24 mouse cellular contexts compared by ENCODE assay signal in the genomic region with DNA sequence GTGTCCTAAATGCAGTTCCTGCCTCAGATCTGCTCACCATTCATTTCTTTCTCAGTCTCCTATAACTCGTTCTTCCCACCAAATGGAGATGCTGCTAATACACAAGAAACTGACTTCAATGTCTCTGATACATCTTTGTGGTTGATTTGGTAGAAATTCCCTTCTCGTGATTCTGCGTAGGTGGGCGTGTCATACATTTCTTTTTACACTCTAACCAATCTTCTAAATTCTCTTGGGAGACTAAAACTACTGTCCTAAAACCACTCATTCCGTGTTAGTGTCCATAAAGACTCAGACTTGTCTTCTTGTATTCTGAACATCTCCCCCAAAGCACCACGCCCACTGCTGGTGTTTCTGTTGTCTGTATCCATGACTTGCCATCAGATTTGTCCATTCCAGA. TPM values are rescaled to one million over a fixed set of nuclear protein-coding genes. Genes with fewer than 3 reads are reported as not detected.
DNase-seq lines count a peak whose midpoint lies in the region; ATAC-seq and TF ChIP-seq lines count a peak whose summit lies in the region.
"Had no signal": no experiment of that assay in that cellular context is flagged by ENCODE, and none has a peak within 500 bp of the region (broad histone marks: within the 10 kb centered on the region; RNA-seq: fewer than 3 reads in every experiment).

No protein-coding gene starts in this region.

- no peak for TF ChIP-seq POLR2A in CH12.LX (IDR thresholded peaks at IDR 0.05; ENCODE audit: low read depth, low read length)
- no peak for TF ChIP-seq POLR2A in thymus, adult 2 months (IDR thresholded peaks at IDR 0.05; ENCODE audit: control insufficient read depth, extremely low read depth, insufficient read depth, low read length, poor library complexity)

- H3K36me3 ChIP-seq in liver, embryonic 12.5 days, result peaks cover 28% of the 10 kb centered on the region
- no peaks in the 10 kb centered on the region for H3K36me3 ChIP-seq in liver, embryonic 11.5 days (ENCODE audit: control insufficient read depth, insufficient read depth, low read length)
- peaks cover 0 to 6% of the 10 kb centered on the region in 2 experiments for H3K36me3 ChIP-seq in CH12.LX (replicated peaks in 1 of 2; ENCODE audit: control insufficient read depth in 1 of 2, insufficient read depth in 1 of 2, low read length in 1 of 2)
- no peaks in the 10 kb centered on the region for H3K36me3 ChIP-seq in liver, postnatal 0 days (replicated peaks; ENCODE audit: insufficient read depth, low read length)
- no peaks in the 10 kb centered on the region for H3K36me3 ChIP-seq in hindbrain, embryonic 16.5 days (ENCODE audit: control insufficient read depth, insufficient read depth, low read length)
- no peaks in the 10 kb centered on the region for H3K36me3 ChIP-seq in thymus, adult 2 months (ENCODE audit: control insufficient read depth, insufficient read depth, low read length)
- H3K36me3 ChIP-seq: intestine, embryonic 15.5 days had no signal

- no peaks in the 10 kb centered on the region for H3K27me3 ChIP-seq in liver, embryonic 12.5 days (replicated peaks)
- no peaks in the 10 kb centered on the region for H3K27me3 ChIP-seq in liver, embryonic 11.5 days (replicated peaks; ENCODE audit: control insufficient read depth, insufficient read depth, low read length)
- no peaks in the 10 kb centered on the region for H3K27me3 ChIP-seq in CH12.LX (replicated peaks)
- no peaks in the 10 kb centered on the region for H3K27me3 ChIP-seq in liver, postnatal 0 days (ENCODE audit: insufficient read depth, low read length)
- H3K27me3 ChIP-seq in hindbrain, embryonic 16.5 days (replicated peaks; ENCODE audit: control insufficient read depth, insufficient read depth, low read length), result no peaks in the 10 kb centered on the region
- H3K27me3 ChIP-seq in thymus, adult 2 months (ENCODE audit: control insufficient read depth, insufficient read depth, low read length), result no peaks in the 10 kb centered on the region
- H3K27me3 ChIP-seq: forebrain, embryonic 13.5 days; intestine, embryonic 15.5 days; liver, embryonic 15.5 days had no signal

- no peak for TF ChIP-seq RAD21 in CH12.LX (IDR thresholded peaks at IDR 0.05; ENCODE audit: low read depth, low read length)

- in situ Hi-C loops in CH12.LX (cut with MboI; ENCODE audit: low pct_ligation_motif_present, low pct_unique_long_range_greater_than_20kb, low sequenced_read_pairs), result no loop called here

- no peak overlapping the region for H3K9ac ChIP-seq in liver, embryonic 12.5 days
- H3K9ac ChIP-seq in liver, embryonic 11.5 days (ENCODE audit: low read depth, low read length), result no peak overlapping the region
- peak overlapping the region; percentile 75 for H3K9ac ChIP-seq in CH12.LX (ENCODE audit: insufficient read depth, low read depth)
- no peak overlapping the region for H3K9ac ChIP-seq in liver, postnatal 0 days (replicated peaks)
- H3K9ac ChIP-seq in hindbrain, embryonic 16.5 days (ENCODE audit: low read depth, low read length), result no peak overlapping the region
- H3K9ac ChIP-seq: forebrain, embryonic 13.5 days; hindbrain, embryonic 14.5 days; intestine, embryonic 15.5 days; liver, embryonic 15.5 days had no signal

- no peak for TF ChIP-seq EP300 in CH12.LX (IDR thresholded peaks at IDR 0.05; ENCODE audit: low read length)
- TF ChIP-seq EP300 in liver, postnatal 0 days (IDR thresholded peaks at IDR 0.05; ENCODE audit: low read depth), result no peak

- no peak for TF ChIP-seq CTCF in CH12.LX (conservative IDR thresholded peaks at IDR 0.05 in 1 of 2, IDR thresholded peaks at IDR 0.05 in 1 of 2; ENCODE audit: low read depth in 2 of 2, low read length in 2 of 2)
- no peak for TF ChIP-seq CTCF in liver, postnatal 0 days (IDR thresholded peaks at IDR 0.05; ENCODE audit: low read depth)
- no peak for TF ChIP-seq CTCF in thymus, adult 2 months (IDR thresholded peaks at IDR 0.05; ENCODE audit: borderline replicate concordance, control insufficient read depth, extremely low read depth, insufficient read depth, low read length, poor library complexity)

- no peaks in the 10 kb centered on the region for H3K9me3 ChIP-seq in liver, embryonic 12.5 days (replicated peaks)
- H3K9me3 ChIP-seq in liver, embryonic 11.5 days (ENCODE audit: control insufficient read depth, low read length), result no peaks in the 10 kb centered on the region
- no peaks in the 10 kb centered on the region for H3K9me3 ChIP-seq in CH12.LX (replicated peaks; ENCODE audit: low read length)
- no peaks in the 10 kb centered on the region for H3K9me3 ChIP-seq in liver, postnatal 0 days (ENCODE audit: low read length)
- no peaks in the 10 kb centered on the region for H3K9me3 ChIP-seq in hindbrain, embryonic 16.5 days (ENCODE audit: control insufficient read depth, low read length)
- H3K9me3 ChIP-seq: forebrain, embryonic 13.5 days; intestine, embryonic 15.5 days; liver, embryonic 15.5 days had no signal

- dilution Hi-C loops in CH12.LX (cut with MboI; ENCODE audit: extremely low pct_ligation_motif_present, extremely low pct_unique_long_range_greater_than_20kb, low sequenced_read_pairs), result no loop called here

- 74% methylated on average over 6 of the region's 6 CpGs for WGBS in liver, embryonic 12.5 days (ENCODE audit: insufficient replicate concordance)
- WGBS in liver, embryonic 11.5 days, result 87% methylated on average over 6 of the region's 6 CpGs
- WGBS in liver, postnatal 0 days (ENCODE audit: insufficient replicate concordance), result 77% methylated on average over 6 of the region's 6 CpGs
- 92% methylated on average over 6 of the region's 6 CpGs for WGBS in hindbrain, embryonic 16.5 days
- 83% methylated on average over 6 of the region's 6 CpGs for WGBS in thymus, adult 2 months

- peaks cover 57% of the 10 kb centered on the region for H3K4me1 ChIP-seq in liver, embryonic 12.5 days
- peaks cover 4% of the 10 kb centered on the region for H3K4me1 ChIP-seq in liver, embryonic 11.5 days (replicated peaks; ENCODE audit: control insufficient read depth, insufficient read depth, low read length)
- peaks cover 16 to 64% of the 10 kb centered on the region in 2 experiments for H3K4me1 ChIP-seq in CH12.LX (ENCODE audit: control insufficient read depth in 1 of 2, insufficient read depth in 2 of 2)
- H3K4me1 ChIP-seq in liver, postnatal 0 days (ENCODE audit: insufficient read depth), result peaks cover 10% of the 10 kb centered on the region
- no peaks in the 10 kb centered on the region for H3K4me1 ChIP-seq in hindbrain, embryonic 16.5 days (ENCODE audit: control insufficient read depth, insufficient read depth, low read depth, low read length)
- no peaks in the 10 kb centered on the region for H3K4me1 ChIP-seq in thymus, adult 2 months (replicated peaks; ENCODE audit: control insufficient read depth, insufficient read depth, low read length)
- H3K4me1 ChIP-seq: intestine, embryonic 15.5 days had no signal

- H3K4me3 ChIP-seq in liver, embryonic 12.5 days, result no peak overlapping the region
- no peak overlapping the region for H3K4me3 ChIP-seq in liver, embryonic 11.5 days (ENCODE audit: low read depth, low read length)
- peak overlapping the region in 2 of 3 experiments; percentile 13 to 45 for H3K4me3 ChIP-seq in CH12.LX (replicated peaks in 1 of 3; ENCODE audit: low read depth in 2 of 3, low read length in 2 of 3, poor library complexity in 1 of 3)
- H3K4me3 ChIP-seq in liver, postnatal 0 days (ENCODE audit: low read depth, low read length), result no peak overlapping the region
- H3K4me3 ChIP-seq in hindbrain, embryonic 16.5 days (ENCODE audit: low read length), result no peak overlapping the region
- H3K4me3 ChIP-seq in thymus, adult 2 months (ENCODE audit: control insufficient read depth, insufficient read depth, low read length), result no peak overlapping the region
- H3K4me3 ChIP-seq: forebrain, embryonic 13.5 days; intestine, embryonic 15.5 days; liver, embryonic 15.5 days had no signal

- H3K4me2 ChIP-seq in liver, embryonic 12.5 days, result no peak overlapping the region
- no peak overlapping the region for H3K4me2 ChIP-seq in liver, embryonic 11.5 days
- peak overlapping the region; percentile 98 for H3K4me2 ChIP-seq in CH12.LX (ENCODE audit: insufficient read depth, low read depth, poor library complexity, severe bottlenecking)
- no peak overlapping the region for H3K4me2 ChIP-seq in liver, postnatal 0 days (ENCODE audit: low read depth, low read length)
- H3K4me2 ChIP-seq in hindbrain, embryonic 16.5 days (ENCODE audit: low read length), result no peak overlapping the region
- H3K4me2 ChIP-seq: forebrain, embryonic 13.5 days; heart, embryonic 11.5 days; hindbrain, embryonic 14.5 days; intestine, embryonic 15.5 days; liver, embryonic 15.5 days had no signal

- H3K27ac ChIP-seq in liver, embryonic 12.5 days, result peak overlapping the region; percentile 28; the same call in 1 of the 2 replicates
- H3K27ac ChIP-seq in liver, embryonic 11.5 days (ENCODE audit: low read depth, low read length), result no peak overlapping the region
- peak overlapping the region; percentile 93 for H3K27ac ChIP-seq in CH12.LX (ENCODE audit: insufficient read depth, low read depth)
- H3K27ac ChIP-seq in liver, postnatal 0 days (ENCODE audit: low read depth), result peak overlapping the region; percentile 23; the same call in 1 of the 2 replicates
- no peak overlapping the region for H3K27ac ChIP-seq in hindbrain, embryonic 16.5 days (ENCODE audit: low read depth, low read length)
- H3K27ac ChIP-seq in thymus, adult 2 months (ENCODE audit: control insufficient read depth, insufficient read depth, low read length), result no peak overlapping the region
- H3K27ac ChIP-seq: forebrain, embryonic 13.5 days; hindbrain, embryonic 14.5 days; intestine, embryonic 15.5 days; kidney, postnatal 0 days; liver, embryonic 15.5 days had no signal

- no peak for ATAC-seq in liver, embryonic 12.5 days
- no peak for ATAC-seq in liver, embryonic 11.5 days (replicated peaks; ENCODE audit: low FRiP score)
- ATAC-seq in liver, postnatal 0 days, result no peak
- no peak for ATAC-seq in hindbrain, embryonic 16.5 days
- ATAC-seq: forebrain, embryonic 13.5 days; intestine, embryonic 15.5 days had no signal

- peaks cover 3% of the 10 kb centered on the region for H3K79me2 ChIP-seq in CH12.LX (replicated peaks; ENCODE audit: control insufficient read depth, extremely low read depth, insufficient read depth, poor library complexity, severe bottlenecking)

- no peak for DNase-seq in liver, embryonic 11.5 days (ENCODE audit: low spot score)
- peak; percentile 66 for DNase-seq in CH12.LX (ENCODE audit: extremely low read depth)
- no peak for DNase-seq in liver, postnatal 0 days
- DNase-seq in gastrocnemius, adult 8-10 months (ENCODE audit: low spot score in 2 of 2), result no peak
- DNase-seq in thymus, adult 2 months, result no peak
- DNase-seq: adrenal gland, adult 8-10 months; cerebellum, adult 8-10 months; cerebellum, postnatal 36 days; gastrocnemius, postnatal 36 days; heart, adult 18-20 months; kidney, adult 2 months; kidney, postnatal 4 days; lung, postnatal 4 days; midbrain, embryonic 14.5 days; right cerebral cortex, postnatal 25 days; thymus, postnatal 14 days had no signal

RNA-seq across cellular contexts. Expression of a gene that starts 5.9 kb away (rescaled TPM):
- 2.5 and 3.2 TPM in 2 replicates for polyA plus RNA-seq in liver, embryonic 12.5 days (2016; fragmentation: Nextera tagmentation; extraction: Ambion mirVana)
- polyA plus RNA-seq in liver, embryonic 11.5 days (2014; fragmentation: Nextera tagmentation; extraction: Ambion mirVana), result 3.0 and 3.1 TPM in 2 replicates
- total RNA-seq in CH12.LX (2012; rRNA removed) (5.8 and 7.0 TPM in 2 replicates), CH12.LX (2014; rRNA removed) (6.5 and 9.0 TPM in 2 replicates)
- 10.3 and 11.1 TPM in 2 replicates for polyA plus RNA-seq in CH12.LX (2012; ENCODE audit: insufficient read length, low read depth)
- 0.75 TPM in 2 replicates for polyA plus RNA-seq in liver, postnatal 0 days (2015; fragmentation: Nextera tagmentation; extraction: Ambion mirVana)
- under 1 TPM in 2 of 4 experiments, not detected in 2; 0.13 to 0.36 TPM for total RNA-seq in gastrocnemius, adult 8-10 months (2022)
- polyA plus RNA-seq in hindbrain, embryonic 16.5 days (2015; fragmentation: Nextera tagmentation; extraction: Ambion mirVana), result 0.40 and 0.71 TPM in 2 replicates
- 2.3 and 4.1 TPM in 2 replicates for polyA plus RNA-seq in thymus, adult 2 months (2012; rRNA removed)

Comparison
In these comparisons a context has a peak if more than half of its experiments do, and no peak if none do; other contexts are left out.
1. H3K27ac ChIP-seq: peak in liver, embryonic 12.5 days (single experiment), CH12.LX (single experiment) and liver, postnatal 0 days (single experiment); none in liver, embryonic 11.5 days (single experiment), hindbrain, embryonic 16.5 days (single experiment) and thymus, adult 2 months (single experiment).
2. H3K4me3 ChIP-seq: peak in CH12.LX (2 of 3); none in liver, embryonic 12.5 days (single experiment), liver, embryonic 11.5 days (single experiment), liver, postnatal 0 days (single experiment), hindbrain, embryonic 16.5 days (single experiment) and thymus, adult 2 months (single experiment).